Mouse (Mus musculus): ENCODE data around the gene Gpcpd1.

- TF ChIP-seq CTCF (conservative IDR thresholded peaks at IDR 0.05; ENCODE audit: insufficient read depth, insufficient read length, low read depth, low read length) (no peak), POLR2A (IDR thresholded peaks at IDR 0.05; ENCODE audit: low read depth, low read length) (no peak)
Measured at GRCm38 (mm10) chr2:132583126-132583525, 4.4 kb downstream of the Gpcpd1 start.
